Mouse (Mus musculus) embryonic facial prominence, embryonic 11.5 days (tissue): ENCODE measurements around the gene Fbxl3. TPM values are rescaled to one million over a fixed set of nuclear protein-coding genes. Genes with fewer than 3 reads are reported as not detected.

Experiments
- polyA plus RNA-seq: library from polyadenylated mRNA; unstranded; fragments of >200 nt; fragmentation: Nextera tagmentation; extraction: Ambion mirVana; gene quantifications from 2 replicates; pipeline ENCODE4 v1.2.1, GENCODE M21; 2014

Fbxl3 gene
- polyA plus RNA-seq, 1 experiment from 2014 or later, result 27.2 TPM

Other genes with a start within 250 kb of the Fbxl3 start
- 35.9 and 43.7 TPM in 2 replicates for gene Kctd12, start 116.9 kb downstream of the Fbxl3 start, polyA plus RNA-seq
- not detected in 2 replicates for gene Acod1, start 52.6 kb downstream of the Fbxl3 start, polyA plus RNA-seq
- gene Cln5, start 29.4 kb downstream of the Fbxl3 start, polyA plus RNA-seq, result 31.8 and 34.3 TPM in 2 replicates
- 19.2 and 21.8 TPM in 2 replicates for gene Mycbp2, start 247.2 kb upstream of the Fbxl3 start, polyA plus RNA-seq